Mouse (Mus musculus): ENCODE measurements around the gene Ptgir.

GRCm38 (mm10) chr7:16916342-16917265 is 10.3 kb downstream of the Ptgir start:
- TF ChIP-seq CTCF (IDR thresholded peaks at IDR 0.05; ENCODE audit: control insufficient read depth, insufficient read depth, insufficient read length), result no peak
- TF ChIP-seq USF1 (IDR thresholded peaks at IDR 0.05; ENCODE audit: low read depth), result no peak
- TF ChIP-seq MAX (IDR thresholded peaks at IDR 0.05), result no peak
- no peak for TF ChIP-seq CEBPB (IDR thresholded peaks at IDR 0.05; ENCODE audit: low read depth)
- TF ChIP-seq MYOG (IDR thresholded peaks at IDR 0.05; ENCODE audit: control insufficient read depth, extremely low read depth, insufficient read length), result no peak
- TF ChIP-seq MYOD1 (IDR thresholded peaks at IDR 0.05; ENCODE audit: control insufficient read depth, insufficient read length, low read depth), result no peak

Measured in C2C12 (cell line).